In the genomic region with DNA sequence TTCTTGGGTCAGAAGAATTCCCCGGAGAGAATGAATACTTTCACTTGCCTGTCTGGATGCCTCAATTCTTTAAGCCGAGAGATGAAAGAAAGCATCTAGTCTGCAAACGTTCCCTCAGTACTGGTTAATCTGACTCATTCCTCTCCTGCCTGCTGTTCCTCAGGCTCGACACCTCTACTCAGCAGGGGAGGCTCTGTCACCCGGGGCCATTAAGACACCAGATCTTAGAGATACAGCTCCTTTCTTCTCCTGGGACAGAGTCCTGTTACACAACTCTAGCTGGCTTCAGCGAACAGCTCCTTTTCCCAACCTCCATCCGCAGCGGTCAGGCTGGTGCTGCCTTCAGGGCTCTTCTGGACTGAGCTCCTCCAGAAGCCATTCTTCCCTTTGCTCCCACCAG, we compare ENCODE assay signal across 14 mouse cellular contexts. TPM values are rescaled to one million over a fixed set of nuclear protein-coding genes. Genes with fewer than 3 reads are reported as not detected.
A peak's percentile ranks its signal among the peaks of the same experiment; 100 is the strongest.
DNase-seq lines count a peak whose midpoint lies in the region; ATAC-seq and TF ChIP-seq lines count a peak whose summit lies in the region.
"Had no signal": no experiment of that assay in that cellular context is flagged by ENCODE, and none has a peak within 500 bp of the region (broad histone marks: within the 10 kb centered on the region; RNA-seq: fewer than 3 reads in every experiment).

No protein-coding gene starts in this region.

- TF ChIP-seq CTCF in kidney, postnatal 0 days (IDR thresholded peaks at IDR 0.05; ENCODE audit: low read depth), result no peak
- no peak for TF ChIP-seq CTCF in kidney, adult 2 months (conservative IDR thresholded peaks at IDR 0.05; ENCODE audit: insufficient read depth, insufficient read length, low read depth, low read length)
- no peak for TF ChIP-seq CTCF in ES-Bruce4 (IDR thresholded peaks at IDR 0.05; ENCODE audit: low read depth, low read length)
- no peak for TF ChIP-seq CTCF in gastrocnemius, adult 2 months (IDR thresholded peaks at IDR 0.05)

- no peak overlapping the region for H3K4me3 ChIP-seq in kidney, postnatal 0 days (replicated peaks; ENCODE audit: low read depth, low read length)
- H3K4me3 ChIP-seq in kidney, adult 2 months (ENCODE audit: insufficient read depth, low read depth, low read length), result no peak overlapping the region
- no peak overlapping the region for H3K4me3 ChIP-seq in ES-Bruce4 (ENCODE audit: low read depth, low read length)
- no peak overlapping the region for H3K4me3 ChIP-seq in intestine, embryonic 16.5 days (ENCODE audit: low read length)
- H3K4me3 ChIP-seq in gastrocnemius, adult 2 months, result no peak overlapping the region
- H3K4me3 ChIP-seq: forebrain, embryonic 12.5 days; hindbrain, embryonic 13.5 days; limb, embryonic 12.5 days had no signal

- WGBS in kidney, postnatal 0 days, result 6% methylated on average over 8 of the region's 8 CpGs
- 24% methylated on average over 8 of the region's 8 CpGs for WGBS in kidney, adult 2 months
- 14% methylated on average over 8 of the region's 8 CpGs for WGBS in intestine, embryonic 16.5 days

- no peaks in the 10 kb centered on the region for H3K4me1 ChIP-seq in kidney, postnatal 0 days (replicated peaks; ENCODE audit: insufficient read depth, low read length)
- H3K4me1 ChIP-seq in kidney, adult 2 months (ENCODE audit: control insufficient read depth, insufficient read depth, low read length), result no peaks in the 10 kb centered on the region
- H3K4me1 ChIP-seq in ES-Bruce4 (ENCODE audit: control insufficient read depth, insufficient read depth, low read length), result peaks cover 10% of the 10 kb centered on the region
- no peaks in the 10 kb centered on the region for H3K4me1 ChIP-seq in intestine, embryonic 16.5 days (ENCODE audit: control insufficient read depth, insufficient read depth, low read length)
- H3K4me1 ChIP-seq: forebrain, embryonic 12.5 days had no signal

- peak; percentile 63 for TF ChIP-seq EP300 in ES-Bruce4 (IDR thresholded peaks at IDR 0.05; ENCODE audit: insufficient read depth, low read depth, low read length)

- H3K36me3 ChIP-seq in kidney, postnatal 0 days (ENCODE audit: insufficient read depth, low read length), result no peaks in the 10 kb centered on the region
- H3K36me3 ChIP-seq in kidney, adult 2 months (ENCODE audit: control insufficient read depth, insufficient read depth, low read length), result no peaks in the 10 kb centered on the region
- no peaks in the 10 kb centered on the region for H3K36me3 ChIP-seq in ES-Bruce4 (ENCODE audit: control insufficient read depth, insufficient read depth, low read length, poor library complexity, severe bottlenecking)
- H3K36me3 ChIP-seq in intestine, embryonic 16.5 days (ENCODE audit: control insufficient read depth, insufficient read depth, low read length), result no peaks in the 10 kb centered on the region
- H3K36me3 ChIP-seq: forebrain, embryonic 12.5 days; hindbrain, embryonic 13.5 days; limb, embryonic 12.5 days had no signal

- intact Hi-C loops in gastrocnemius, adult 2 months (cut with DNase I), result no loop called here

- H3K9ac ChIP-seq in kidney, postnatal 0 days (ENCODE audit: low read depth, low read length), result no peak overlapping the region
- no peak overlapping the region for H3K9ac ChIP-seq in ES-Bruce4 (ENCODE audit: low read depth, poor library complexity, severe bottlenecking)
- no peak overlapping the region for H3K9ac ChIP-seq in intestine, embryonic 16.5 days (ENCODE audit: low read depth, low read length)
- H3K9ac ChIP-seq: forebrain, embryonic 12.5 days; hindbrain, embryonic 13.5 days; limb, embryonic 12.5 days; liver, postnatal 0 days had no signal

- H3K27me3 ChIP-seq in kidney, postnatal 0 days (ENCODE audit: insufficient read depth, low read length), result no peaks in the 10 kb centered on the region
- no peaks in the 10 kb centered on the region; the same call in 1 of the 2 replicates for H3K27me3 ChIP-seq in kidney, adult 2 months (replicated peaks; ENCODE audit: control insufficient read depth, insufficient read depth, low read length)
- H3K27me3 ChIP-seq in ES-Bruce4 (ENCODE audit: control insufficient read depth, insufficient read depth, low read length, poor library complexity, severe bottlenecking), result no peaks in the 10 kb centered on the region; the same call in 1 of the 2 replicates
- no peaks in the 10 kb centered on the region for H3K27me3 ChIP-seq in intestine, embryonic 16.5 days (replicated peaks; ENCODE audit: control insufficient read depth, insufficient read depth, low read length)
- H3K27me3 ChIP-seq: hindbrain, embryonic 13.5 days; limb, embryonic 12.5 days had no signal

- peak; percentile 44 for DNase-seq in kidney, postnatal 0 days (ENCODE audit: low spot score)
- DNase-seq in kidney, adult 2 months, result no peak
- peak; percentile 48 for DNase-seq in R1 (ENCODE audit: low read depth, low spot score)
- no peak for DNase-seq in gastrocnemius, adult 2 months
- no peak for DNase-seq in right cerebral cortex, postnatal 36 days (ENCODE audit: low spot score in 2 of 2)
- DNase-seq: adrenal gland, postnatal 10 days; kidney, postnatal 10 days; liver, postnatal 0 days had no signal

- ATAC-seq in kidney, postnatal 0 days (replicated peaks; ENCODE audit: low FRiP score, low read depth), result no peak
- peak; percentile 39; the same call in 1 of the 2 replicates for ATAC-seq in intestine, embryonic 16.5 days
- ATAC-seq: liver, postnatal 0 days had no signal

- no peak for TF ChIP-seq POLR2A in kidney, adult 2 months (IDR thresholded peaks at IDR 0.05; ENCODE audit: low read depth, low read length)
- TF ChIP-seq POLR2A in ES-Bruce4 (IDR thresholded peaks at IDR 0.05; ENCODE audit: insufficient read depth, low read length), result no peak

- no peaks in the 10 kb centered on the region for H3K9me3 ChIP-seq in kidney, postnatal 0 days (replicated peaks; ENCODE audit: low read length)
- no peaks in the 10 kb centered on the region for H3K9me3 ChIP-seq in ES-Bruce4 (replicated peaks; ENCODE audit: control insufficient read depth, insufficient read depth, low read length, poor library complexity, severe bottlenecking)
- H3K9me3 ChIP-seq in intestine, embryonic 16.5 days (ENCODE audit: control insufficient read depth, low read length), result no peaks in the 10 kb centered on the region
- H3K9me3 ChIP-seq: forebrain, embryonic 12.5 days; hindbrain, embryonic 13.5 days; limb, embryonic 12.5 days had no signal

- no peak overlapping the region for H3K4me2 ChIP-seq in kidney, postnatal 0 days (ENCODE audit: low read length)
- no peak overlapping the region for H3K4me2 ChIP-seq in intestine, embryonic 16.5 days (ENCODE audit: low read depth, low read length)
- H3K4me2 ChIP-seq: forebrain, embryonic 12.5 days; hindbrain, embryonic 13.5 days; limb, embryonic 12.5 days had no signal

- H3K27ac ChIP-seq in kidney, postnatal 0 days, result no peak overlapping the region
- no peak overlapping the region for H3K27ac ChIP-seq in kidney, adult 2 months (ENCODE audit: insufficient read depth, low read depth, low read length)
- H3K27ac ChIP-seq in ES-Bruce4 (ENCODE audit: insufficient read depth, low read length), result peak overlapping the region; percentile 51; the same call in 1 of the 2 replicates
- no peak overlapping the region for H3K27ac ChIP-seq in intestine, embryonic 16.5 days (ENCODE audit: low read length)
- H3K27ac ChIP-seq in gastrocnemius, adult 2 months, result no peak overlapping the region
- H3K27ac ChIP-seq: forebrain, embryonic 12.5 days; hindbrain, embryonic 13.5 days; limb, embryonic 12.5 days; stomach, postnatal 0 days had no signal

RNA-seq across cellular contexts. Expression of gene Kdm6b, which starts 58.0 kb away (rescaled TPM):
- 23.2 and 26.8 TPM in 2 replicates for polyA plus RNA-seq in kidney, postnatal 0 days (2015; fragmentation: Nextera tagmentation; extraction: Ambion mirVana)
- 8.8 and 10.5 TPM in 2 replicates for polyA plus RNA-seq in kidney, adult 2 months (2012; rRNA removed)
- 23.3 and 28.4 TPM in 2 replicates for polyA plus RNA-seq in ES-Bruce4 (2011; ENCODE audit: insufficient read depth, insufficient read length, low read depth, missing spikeins)
- polyA plus RNA-seq in intestine, embryonic 16.5 days (2015; fragmentation: Nextera tagmentation; extraction: Ambion mirVana), result 17.6 and 18.8 TPM in 2 replicates
- total RNA-seq in gastrocnemius, adult 2 months (2021), result 10 to 100 TPM; 23.9 to 24.5 TPM

Comparison
In these comparisons a context has a peak if more than half of its experiments do, and no peak if none do; other contexts are left out.
1. DNase-seq: peak in kidney, postnatal 0 days (single experiment) and R1 (single experiment); none in kidney, adult 2 months (single experiment), gastrocnemius, adult 2 months (single experiment) and right cerebral cortex, postnatal 36 days (0 of 2).